Mouse (Mus musculus): Measurements from ENCODE around the gene Ormdl3. TPM values are rescaled to one million over a fixed set of nuclear protein-coding genes. Genes with fewer than 3 reads are reported as not detected.

The Ormdl3 gene
- polyA plus RNA-seq, 1 experiment from 2014 or later: 12.4 TPM

- H3K27ac ChIP-seq: no peak overlapping the region
- no peaks in the 10 kb centered on the region for H3K36me3 ChIP-seq (ENCODE audit: inconsistent target)
- 26% methylated on average over 20 of the region's 20 CpGs for WGBS (ENCODE audit: missing documents)
- no peaks in the 10 kb centered on the region for H3K79me2 ChIP-seq (ENCODE audit: inconsistent target)
- no peak overlapping the region; the same call in 1 of the 2 replicates for H3K4me3 ChIP-seq (ENCODE audit: inconsistent target)
Measured at GRCm38 (mm10) chr11:98550311-98550974, 36.7 kb downstream of the Ormdl3 start.

- H3K36me3 ChIP-seq (ENCODE audit: inconsistent target): no peaks in the 10 kb centered on the region
- no peaks in the 10 kb centered on the region for H3K79me2 ChIP-seq (ENCODE audit: inconsistent target)
- H3K4me3 ChIP-seq (ENCODE audit: inconsistent target): no peak overlapping the region
- WGBS (ENCODE audit: missing documents): 69% methylated on average over 4 of the region's 4 CpGs
- H3K27ac ChIP-seq: no peak overlapping the region
Measured at GRCm38 (mm10) chr11:98549363-98549762, 37.8 kb downstream of the Ormdl3 start.

GRCm38 (mm10) chr11:98547308-98547693 is 39.9 kb downstream of the Ormdl3 start:
- WGBS (ENCODE audit: missing documents): 12% methylated on average over 3 of the region's 3 CpGs
- H3K27ac ChIP-seq: no peak overlapping the region
- no peaks in the 10 kb centered on the region for H3K36me3 ChIP-seq (ENCODE audit: inconsistent target)
- no peak overlapping the region for H3K4me3 ChIP-seq (ENCODE audit: inconsistent target)
- H3K79me2 ChIP-seq (ENCODE audit: inconsistent target): no peaks in the 10 kb centered on the region

DNA sequence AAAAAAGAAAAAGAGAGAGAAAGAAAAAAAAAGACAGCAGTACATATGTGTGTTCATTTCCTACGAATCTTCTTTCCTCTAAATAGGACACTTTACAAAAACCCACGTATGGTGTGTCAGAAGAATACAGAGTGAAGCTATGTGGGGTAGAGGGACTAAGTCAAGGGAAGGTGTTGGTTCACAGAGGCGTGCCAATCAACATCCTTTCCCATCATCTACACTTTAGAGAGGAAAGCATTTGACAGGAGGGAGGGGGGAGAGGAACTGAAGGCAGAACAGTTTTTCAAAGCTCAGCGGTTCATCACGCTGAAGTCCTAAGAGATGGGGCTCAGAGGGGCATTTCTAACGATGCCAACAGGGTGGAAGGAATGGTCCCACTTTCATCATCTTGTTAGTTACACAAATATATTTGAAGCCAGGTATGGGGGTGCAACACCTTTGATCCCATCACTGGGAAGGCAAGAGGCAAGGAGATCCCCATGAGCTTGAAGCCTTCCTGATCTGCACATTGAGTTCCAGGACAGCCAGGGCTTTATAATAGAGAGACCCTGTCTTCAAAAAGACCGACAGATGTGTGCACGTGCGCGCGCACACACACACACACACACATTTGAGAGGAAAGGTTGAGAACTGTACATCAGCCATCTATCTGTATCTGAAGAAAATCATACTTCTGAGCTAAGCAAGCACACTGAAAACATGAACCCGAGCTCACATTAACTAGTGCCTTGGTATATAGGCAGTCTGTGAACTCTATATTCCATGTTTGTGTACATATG is 40.5 kb downstream of the Ormdl3 start:
- no peaks in the 10 kb centered on the region for H3K36me3 ChIP-seq (ENCODE audit: inconsistent target)
- H3K4me3 ChIP-seq (ENCODE audit: inconsistent target): no peak overlapping the region
- H3K27ac ChIP-seq: no peak overlapping the region
- H3K79me2 ChIP-seq (ENCODE audit: inconsistent target): no peaks in the 10 kb centered on the region
- WGBS (ENCODE audit: missing documents): 55% methylated on average over 12 of the region's 12 CpGs

DNA sequence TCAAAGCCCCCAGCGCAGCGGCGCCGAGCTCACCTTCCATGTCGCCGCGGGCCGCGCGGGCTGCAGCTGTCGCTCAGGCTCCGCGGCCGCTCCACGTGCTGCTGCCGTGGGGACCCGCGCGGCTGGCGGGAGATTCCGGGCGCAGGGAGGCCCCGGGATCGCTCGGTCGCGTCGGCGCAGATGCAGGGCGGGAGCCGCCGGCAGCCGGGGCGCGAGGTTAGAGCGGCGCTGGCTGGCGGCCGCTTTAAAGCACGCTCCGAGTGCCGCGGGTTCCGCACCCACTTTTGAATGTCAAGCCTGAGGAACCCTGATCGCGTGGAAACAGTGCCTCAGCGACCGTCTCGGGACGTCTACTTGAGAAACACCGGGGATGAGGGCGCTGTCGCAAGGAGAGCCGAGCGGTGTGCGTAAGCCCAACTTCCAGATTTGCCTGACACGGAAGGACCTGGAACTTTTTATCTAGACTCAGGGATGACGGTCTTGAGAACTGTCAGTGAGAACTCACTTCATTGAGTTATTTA is 41.4 kb downstream of the Ormdl3 start, which contains the start of gene Ikzf3:
TSS of gene Ikzf3 (minus strand) at position 321 of the 521 bp plus-strand sequence.
- WGBS (ENCODE audit: missing documents): 2% methylated on average over 48 of the region's 58 CpGs
- no peak within 1 kb of the TSS for H3K27ac ChIP-seq
- H3K36me3 ChIP-seq (ENCODE audit: inconsistent target): no peaks in the 10 kb centered on the region
- no peak within 1 kb of the TSS for H3K4me3 ChIP-seq (ENCODE audit: inconsistent target)
- no peaks in the 10 kb centered on the region for H3K79me2 ChIP-seq (ENCODE audit: inconsistent target)

DNA sequence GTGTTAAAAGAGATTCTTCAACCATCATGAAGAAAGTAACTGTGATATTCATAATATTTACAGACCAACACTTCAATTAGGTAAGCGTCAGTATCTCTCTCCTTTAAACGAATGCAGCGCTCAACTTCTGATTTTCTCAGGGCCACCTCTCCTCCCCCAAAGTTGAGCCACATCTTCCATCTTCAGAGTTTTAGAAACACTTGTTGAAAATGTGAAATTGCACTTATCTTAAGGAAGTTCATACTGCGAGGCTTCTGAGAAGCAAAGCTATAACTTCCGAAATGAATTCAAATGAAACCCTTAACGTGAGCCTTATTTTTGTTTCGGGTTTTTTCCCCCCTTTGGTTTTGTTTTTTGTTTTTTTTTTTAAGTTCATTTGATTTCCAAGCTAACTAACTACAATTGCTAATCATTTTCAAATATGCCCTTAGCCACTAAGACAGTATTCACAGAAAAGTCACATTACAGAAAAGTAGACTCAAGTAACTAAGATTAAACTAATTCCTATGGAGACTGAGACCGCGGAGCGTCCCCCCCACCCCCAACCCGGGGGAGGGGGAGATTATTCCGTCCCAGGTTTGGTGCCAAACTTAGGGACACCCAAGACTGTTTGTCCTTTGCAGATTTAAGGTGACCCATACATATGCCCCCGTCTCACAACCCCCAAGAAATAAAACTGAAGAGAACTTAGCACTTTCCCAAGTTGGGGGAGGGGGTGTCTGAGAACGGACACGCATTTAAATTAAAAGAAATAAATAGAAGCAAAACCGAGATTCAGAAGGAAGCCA is 42.1 kb downstream of the Ormdl3 start:
- no peaks in the 10 kb centered on the region for H3K36me3 ChIP-seq (ENCODE audit: inconsistent target)
- no peaks in the 10 kb centered on the region for H3K79me2 ChIP-seq (ENCODE audit: inconsistent target)
- no peak overlapping the region for H3K4me3 ChIP-seq (ENCODE audit: inconsistent target)
- 9% methylated on average over 16 of the region's 16 CpGs for WGBS (ENCODE audit: missing documents)
- H3K27ac ChIP-seq: no peak overlapping the region

DNA sequence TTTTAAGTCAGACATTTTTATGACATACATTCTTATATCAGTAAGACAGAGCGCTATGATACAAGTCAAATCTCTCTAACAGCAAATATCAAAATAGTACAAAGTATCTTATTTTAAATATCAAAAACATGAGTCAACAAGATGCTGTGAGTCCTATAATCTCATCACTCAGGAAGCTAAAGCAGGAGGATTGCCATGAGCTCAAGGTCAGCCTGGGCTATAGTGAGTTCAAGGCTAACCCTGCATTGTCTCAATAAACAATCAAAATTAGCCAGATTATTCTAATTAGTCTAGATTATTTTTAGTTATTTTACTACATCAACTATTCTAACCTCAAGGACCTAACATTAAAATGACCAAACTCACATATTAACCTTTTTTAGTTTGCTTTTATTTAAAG is 43.8 kb downstream of the Ormdl3 start:
- 100% methylated on average over 1 of the region's 1 CpGs for WGBS (ENCODE audit: missing documents)
- no peaks in the 10 kb centered on the region for H3K79me2 ChIP-seq (ENCODE audit: inconsistent target)
- no peak overlapping the region for H3K4me3 ChIP-seq (ENCODE audit: inconsistent target)
- H3K36me3 ChIP-seq (ENCODE audit: inconsistent target): no peaks in the 10 kb centered on the region
- H3K27ac ChIP-seq: no peak overlapping the region

DNA sequence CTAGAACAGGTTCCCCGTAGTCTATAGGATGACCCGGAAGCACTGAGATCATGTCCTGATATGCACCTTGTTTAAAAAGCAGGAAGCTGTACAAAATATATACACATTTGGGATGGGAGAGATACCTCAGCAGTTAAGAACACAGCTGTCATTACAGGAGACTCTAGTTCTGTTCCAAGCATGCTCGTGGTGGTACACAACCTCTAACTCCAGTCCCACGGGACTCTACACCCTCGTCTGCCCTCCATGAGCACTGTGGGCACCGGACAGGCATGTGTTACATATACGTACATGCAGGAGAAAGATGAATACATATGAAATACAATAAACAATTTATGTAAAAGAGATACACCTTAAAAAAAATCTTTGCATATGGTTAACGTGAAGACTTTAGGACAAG is 44.6 kb downstream of the Ormdl3 start:
- 79% methylated on average over 8 of the region's 8 CpGs for WGBS (ENCODE audit: missing documents)
- no peaks in the 10 kb centered on the region for H3K36me3 ChIP-seq (ENCODE audit: inconsistent target)
- H3K79me2 ChIP-seq (ENCODE audit: inconsistent target): no peaks in the 10 kb centered on the region
- H3K27ac ChIP-seq: no peak overlapping the region
- no peak overlapping the region for H3K4me3 ChIP-seq (ENCODE audit: inconsistent target)

- H3K36me3 ChIP-seq (ENCODE audit: inconsistent target): no peaks in the 10 kb centered on the region
Measured at GRCm38 (mm10) chr11:98540319-98540718, 46.8 kb downstream of the Ormdl3 start.

GRCm38 (mm10) chr11:98537480-98538034 is 49.6 kb downstream of the Ormdl3 start:
- Histone ChIP-seq H3K27ac (no peak overlapping the region), H3K79me2 (ENCODE audit: inconsistent target) (no peaks in the 10 kb centered on the region), H3K4me3 (ENCODE audit: inconsistent target) (no peak overlapping the region), H3K36me3 (ENCODE audit: inconsistent target) (no peaks in the 10 kb centered on the region)

More at GRCm38 (mm10) chr11:98540319-98540718, 46.8 kb downstream of the Ormdl3 start:
- WGBS (ENCODE audit: missing documents): 78% methylated on average over 5 of the region's 5 CpGs
- Histone ChIP-seq H3K79me2 (ENCODE audit: inconsistent target) (no peaks in the 10 kb centered on the region), H3K27ac (no peak overlapping the region), H3K4me3 (ENCODE audit: inconsistent target) (no peak overlapping the region)

Other genes starting within 250 kb of the Ormdl3 start
- gene Ppp1r1b, start 239.0 kb downstream of the Ormdl3 start, polyA plus RNA-seq (2018): not detected in 3 replicates
- gene Stard3, start 229.0 kb downstream of the Ormdl3 start, polyA plus RNA-seq (2018): 39.6 to 84.6 TPM (median 53.0 TPM) in 3 replicates
- 0.16 TPM in 1 of 3 replicates, not detected in the others for gene Tcap, start 203.6 kb downstream of the Ormdl3 start, polyA plus RNA-seq (2018)
- gene Pnmt, start 200.9 kb downstream of the Ormdl3 start, polyA plus RNA-seq (2018): not detected in 3 replicates
- 2.8 to 4.2 TPM (median 2.9 TPM) in 3 replicates for gene Pgap3, start 186.9 kb downstream of the Ormdl3 start, polyA plus RNA-seq (2018)
- not detected in 3 replicates for gene Erbb2, start 174.9 kb downstream of the Ormdl3 start, polyA plus RNA-seq (2018)
- gene Mien1, start 148.4 kb downstream of the Ormdl3 start, polyA plus RNA-seq (2018): 48.5 to 121 TPM (median 108 TPM) in 3 replicates
- gene Grb7, start 141.0 kb downstream of the Ormdl3 start, polyA plus RNA-seq (2018): 0.06 TPM in 1 of 3 replicates, not detected in the others
- gene Ikzf3, start 41.3 kb downstream of the Ormdl3 start, polyA plus RNA-seq (2018): 0.09 to 0.85 TPM in 2 of 3 replicates, not detected in the other
- not detected in 3 replicates for gene Zpbp2, start 36.3 kb downstream of the Ormdl3 start, polyA plus RNA-seq (2018)
- gene Lrrc3c, start 10.9 kb upstream of the Ormdl3 start, polyA plus RNA-seq (2018): not detected in 3 replicates
- 0.68 TPM in 1 of 3 replicates, not detected in the others for gene Gm12355, start 38.3 kb upstream of the Ormdl3 start, polyA plus RNA-seq (2018)
- gene Gsdma3, start 39.0 kb upstream of the Ormdl3 start, polyA plus RNA-seq (2018): not detected in 3 replicates
- gene Gsdma2, start 59.4 kb upstream of the Ormdl3 start, polyA plus RNA-seq (2018): not detected in 3 replicates
- not detected in 3 replicates for gene Gsdma, start 77.0 kb upstream of the Ormdl3 start, polyA plus RNA-seq (2018)
- gene Psmd3, start 95.2 kb upstream of the Ormdl3 start, polyA plus RNA-seq (2018): 53.4 to 97.2 TPM (median 55.5 TPM) in 3 replicates
- not detected in 3 replicates for gene Csf3, start 113.9 kb upstream of the Ormdl3 start, polyA plus RNA-seq (2018)
- 19.2 to 19.9 TPM (median 19.6 TPM) in 3 replicates for gene Med24, start 142.1 kb upstream of the Ormdl3 start, polyA plus RNA-seq (2018)
- 8.2 to 12.1 TPM (median 9.8 TPM) in 3 replicates for gene Thra, start 153.3 kb upstream of the Ormdl3 start, polyA plus RNA-seq (2018)
- 3.0 to 7.6 TPM (median 4.9 TPM) in 3 replicates for gene Nr1d1, start 188.0 kb upstream of the Ormdl3 start, polyA plus RNA-seq (2018)
- 40.0 to 80.9 TPM (median 44.0 TPM) in 3 replicates for gene Msl1, start 208.1 kb upstream of the Ormdl3 start, polyA plus RNA-seq (2018)
- 21.2 to 29.9 TPM (median 22.1 TPM) in 3 replicates for gene Casc3, start 217.5 kb upstream of the Ormdl3 start, polyA plus RNA-seq (2018)
- gene Rapgefl1, start 249.4 kb upstream of the Ormdl3 start, polyA plus RNA-seq (2018): 0.23 to 0.34 TPM (median 0.31 TPM) in 3 replicates